Comparison of ENCODE assay signal across 10 mouse cellular contexts in the genomic region with DNA sequence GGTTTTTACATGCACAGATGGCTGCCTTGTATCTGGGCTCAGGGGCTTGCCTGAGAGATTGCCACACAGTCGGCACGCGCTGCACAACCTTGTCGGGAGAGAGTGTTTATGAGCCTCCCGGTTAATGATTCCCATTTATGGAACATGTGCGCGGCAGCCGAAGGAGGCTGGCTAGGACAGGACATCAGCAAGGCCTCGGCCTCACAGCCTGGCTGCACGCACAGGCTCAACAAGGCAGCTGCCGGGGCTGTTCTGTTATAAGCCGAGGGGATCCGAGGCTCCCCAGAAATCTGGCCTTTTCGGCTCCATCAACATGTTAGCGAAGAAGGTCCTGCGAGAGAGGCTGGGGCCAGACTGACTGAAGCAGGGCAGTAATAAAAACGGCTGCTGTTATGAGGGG.
DNase-seq lines count a peak whose midpoint lies in the region; ATAC-seq lines count a peak whose summit lies in the region.
"Had no signal": no experiment of that assay in that cellular context is flagged by ENCODE, and none has a peak within 500 bp of the region (broad histone marks: within the 10 kb centered on the region; RNA-seq: fewer than 3 reads in every experiment).

No protein-coding gene starts in this region.

- no peaks in the 10 kb centered on the region for H3K36me3 ChIP-seq in heart, embryonic 16.5 days (ENCODE audit: control insufficient read depth, insufficient read depth)
- H3K36me3 ChIP-seq in intestine, embryonic 16.5 days (ENCODE audit: control insufficient read depth, insufficient read depth, low read length), result no peaks in the 10 kb centered on the region
- no peaks in the 10 kb centered on the region for H3K36me3 ChIP-seq in liver, embryonic 12.5 days

- H3K27ac ChIP-seq in heart, embryonic 16.5 days (ENCODE audit: low read length), result peak overlapping the region; percentile 58
- peak overlapping the region; percentile 47; the same call in 1 of the 2 replicates for H3K27ac ChIP-seq in brown adipose tissue, adult 24 weeks (replicated peaks; ENCODE audit: low read depth, low read length)
- peak overlapping the region; percentile 74 for H3K27ac ChIP-seq in intestine, embryonic 16.5 days (ENCODE audit: low read length)
- H3K27ac ChIP-seq in liver, embryonic 12.5 days, result no peak overlapping the region

- H3K9me3 ChIP-seq in heart, embryonic 16.5 days (replicated peaks; ENCODE audit: control insufficient read depth, low read length), result no peaks in the 10 kb centered on the region
- H3K9me3 ChIP-seq in intestine, embryonic 16.5 days (ENCODE audit: control insufficient read depth, low read length), result no peaks in the 10 kb centered on the region
- no peaks in the 10 kb centered on the region for H3K9me3 ChIP-seq in liver, embryonic 12.5 days (replicated peaks)

- WGBS in heart, embryonic 16.5 days, result 55% methylated on average over 17 of the region's 17 CpGs
- WGBS in intestine, embryonic 16.5 days, result 18% methylated on average over 17 of the region's 17 CpGs
- 65% methylated on average over 17 of the region's 17 CpGs for WGBS in liver, embryonic 12.5 days (ENCODE audit: insufficient replicate concordance)

- H3K4me3 ChIP-seq in heart, embryonic 16.5 days (ENCODE audit: low read length), result no peak overlapping the region
- no peak overlapping the region for H3K4me3 ChIP-seq in brown adipose tissue, adult 24 weeks (ENCODE audit: insufficient read depth, low read depth, low read length)
- no peak overlapping the region for H3K4me3 ChIP-seq in intestine, embryonic 16.5 days (ENCODE audit: low read length)
- no peak overlapping the region for H3K4me3 ChIP-seq in liver, embryonic 12.5 days

- peak; percentile 61 for ATAC-seq in heart, embryonic 16.5 days (replicated peaks; ENCODE audit: extremely low read depth, insufficient read depth, low FRiP score)
- peak; percentile 97 for ATAC-seq in intestine, embryonic 16.5 days
- ATAC-seq in liver, embryonic 12.5 days, result peak; percentile 47; the same call in 1 of the 2 replicates
- no peak for ATAC-seq in CD4-positive, CD25-positive, alpha-beta regulatory T cell, adult 4 months

- no peak overlapping the region for H3K4me2 ChIP-seq in heart, embryonic 16.5 days (ENCODE audit: low read depth, low read length)
- H3K4me2 ChIP-seq in intestine, embryonic 16.5 days (ENCODE audit: low read depth, low read length), result no peak overlapping the region
- no peak overlapping the region for H3K4me2 ChIP-seq in liver, embryonic 12.5 days

- 0 out of 2 replicates have a peak, but pooled peaks cover 5% of the 10 kb centered on the region for H3K27me3 ChIP-seq in heart, embryonic 16.5 days (ENCODE audit: control insufficient read depth, insufficient read depth, low read length)
- no peaks in the 10 kb centered on the region for H3K27me3 ChIP-seq in intestine, embryonic 16.5 days (replicated peaks; ENCODE audit: control insufficient read depth, insufficient read depth, low read length)
- H3K27me3 ChIP-seq in liver, embryonic 12.5 days (replicated peaks), result no peaks in the 10 kb centered on the region

- H3K9ac ChIP-seq in heart, embryonic 16.5 days (ENCODE audit: low read length), result no peak overlapping the region
- peak overlapping the region; percentile 54 for H3K9ac ChIP-seq in intestine, embryonic 16.5 days (ENCODE audit: low read depth, low read length)
- no peak overlapping the region for H3K9ac ChIP-seq in liver, embryonic 12.5 days

- no peak for DNase-seq in heart, adult 8-10 months (ENCODE audit: low spot score)
- DNase-seq in left cerebral cortex, adult 9 months (ENCODE audit: low spot score in 2 of 2), result no peak
- no peak for DNase-seq in layer of hippocampus, postnatal 36 days
- DNase-seq: cerebellum, adult 11-12 months; heart, postnatal 36 days had no signal

- H3K4me1 ChIP-seq in heart, embryonic 16.5 days (ENCODE audit: control insufficient read depth, insufficient read depth, low read length), result peaks cover 9% of the 10 kb centered on the region
- 0 out of 2 replicates have a peak, but pooled peaks cover 2% of the 10 kb centered on the region for H3K4me1 ChIP-seq in brown adipose tissue, adult 24 weeks (ENCODE audit: control insufficient read depth, insufficient read depth, insufficient read length, low read length)
- H3K4me1 ChIP-seq in intestine, embryonic 16.5 days (ENCODE audit: control insufficient read depth, insufficient read depth, low read length), result peaks cover 27% of the 10 kb centered on the region
- H3K4me1 ChIP-seq in liver, embryonic 12.5 days, result no peaks in the 10 kb centered on the region
